Comparison of ENCODE assay signal across 30 mouse cellular contexts in genomic region chr6:99636801-99637200, GRCm38 (mm10). TPM values are rescaled to one million over a fixed set of nuclear protein-coding genes. Genes with fewer than 3 reads are reported as not detected.
A peak's percentile ranks its signal among the peaks of the same experiment; 100 is the strongest.
DNase-seq lines count a peak whose midpoint lies in the region; ATAC-seq lines count a peak whose summit lies in the region.
"Had no signal": no experiment of that assay in that cellular context is flagged by ENCODE, and none has a peak within 500 bp of the region (broad histone marks: within the 10 kb centered on the region; RNA-seq: fewer than 3 reads in every experiment).

No protein-coding gene starts in this region.

- H3K4me3 ChIP-seq in kidney, embryonic 15.5 days (replicated peaks): no peak overlapping the region
- H3K4me3 ChIP-seq in midbrain, embryonic 11.5 days (ENCODE audit: low read depth, low read length): no peak overlapping the region
- no peak overlapping the region for H3K4me3 ChIP-seq in midbrain, embryonic 10.5 days
- H3K4me3 ChIP-seq: embryonic facial prominence, embryonic 10.5 days; embryonic facial prominence, embryonic 15.5 days; gastrocnemius, adult 2 months; heart, embryonic 13.5 days; hindbrain, embryonic 10.5 days; limb, embryonic 13.5 days; midbrain, embryonic 12.5 days; myocyte; neural tube, embryonic 12.5 days had no signal

- WGBS in kidney, embryonic 15.5 days: 53% methylated on average over 8 of the region's 8 CpGs
- 80% methylated on average over 8 of the region's 8 CpGs for WGBS in midbrain, embryonic 11.5 days
- 83% methylated on average over 8 of the region's 8 CpGs for WGBS in midbrain, embryonic 10.5 days

- H3K4me2 ChIP-seq in kidney, embryonic 15.5 days: no peak overlapping the region
- no peak overlapping the region for H3K4me2 ChIP-seq in midbrain, embryonic 11.5 days
- H3K4me2 ChIP-seq: embryonic facial prominence, embryonic 15.5 days; heart, embryonic 13.5 days; limb, embryonic 13.5 days; liver, embryonic 11.5 days; midbrain, embryonic 12.5 days; neural tube, embryonic 12.5 days had no signal

- H3K27me3 ChIP-seq in kidney, embryonic 15.5 days: no peaks in the 10 kb centered on the region
- no peaks in the 10 kb centered on the region for H3K27me3 ChIP-seq in midbrain, embryonic 11.5 days (ENCODE audit: control insufficient read depth, insufficient read depth, low read length)
- H3K27me3 ChIP-seq in midbrain, embryonic 10.5 days (ENCODE audit: low read depth, poor library complexity, severe bottlenecking): no peaks in the 10 kb centered on the region
- H3K27me3 ChIP-seq: embryonic facial prominence, embryonic 15.5 days; heart, embryonic 13.5 days; limb, embryonic 13.5 days; midbrain, embryonic 12.5 days; neural tube, embryonic 12.5 days had no signal

- H3K9ac ChIP-seq in kidney, embryonic 15.5 days: no peak overlapping the region
- H3K9ac ChIP-seq in midbrain, embryonic 11.5 days (ENCODE audit: low read length): no peak overlapping the region
- H3K9ac ChIP-seq: embryonic facial prominence, embryonic 15.5 days; heart, embryonic 13.5 days; limb, embryonic 13.5 days; midbrain, embryonic 12.5 days; neural tube, embryonic 12.5 days had no signal

- H3K4me1 ChIP-seq in kidney, embryonic 15.5 days: no peaks in the 10 kb centered on the region
- H3K4me1 ChIP-seq in midbrain, embryonic 11.5 days (ENCODE audit: control insufficient read depth, insufficient read depth, low read length): 0 out of 2 replicates have a peak, but pooled peaks cover 3% of the 10 kb centered on the region
- peaks cover 37% of the 10 kb centered on the region for H3K4me1 ChIP-seq in midbrain, embryonic 10.5 days
- H3K4me1 ChIP-seq: embryonic facial prominence, embryonic 15.5 days; heart, embryonic 13.5 days; neural tube, embryonic 12.5 days had no signal

- peaks cover 20% of the 10 kb centered on the region for H3K36me3 ChIP-seq in kidney, embryonic 15.5 days
- no peaks in the 10 kb centered on the region for H3K36me3 ChIP-seq in midbrain, embryonic 11.5 days (ENCODE audit: control insufficient read depth, insufficient read depth, low read length)
- peaks cover 6% of the 10 kb centered on the region; the same call in 1 of the 2 replicates for H3K36me3 ChIP-seq in midbrain, embryonic 10.5 days

- no peaks in the 10 kb centered on the region for H3K9me3 ChIP-seq in kidney, embryonic 15.5 days (replicated peaks)
- H3K9me3 ChIP-seq in midbrain, embryonic 11.5 days (ENCODE audit: control insufficient read depth, low read length): no peaks in the 10 kb centered on the region
- H3K9me3 ChIP-seq in midbrain, embryonic 10.5 days (replicated peaks): no peaks in the 10 kb centered on the region
- H3K9me3 ChIP-seq: embryonic facial prominence, embryonic 10.5 days; embryonic facial prominence, embryonic 15.5 days; heart, embryonic 13.5 days; hindbrain, embryonic 10.5 days; limb, embryonic 13.5 days; midbrain, embryonic 12.5 days; neural tube, embryonic 12.5 days had no signal

- H3K27ac ChIP-seq in kidney, embryonic 15.5 days: 0 out of 2 replicates have a peak overlapping the region, but pooled peaks have one; percentile 4
- no peak overlapping the region for H3K27ac ChIP-seq in midbrain, embryonic 11.5 days (ENCODE audit: low read depth, low read length)
- H3K27ac ChIP-seq in midbrain, embryonic 10.5 days (replicated peaks): no peak overlapping the region
- H3K27ac ChIP-seq: embryonic facial prominence, embryonic 10.5 days; embryonic facial prominence, embryonic 15.5 days; gastrocnemius, adult 2 months; heart, embryonic 13.5 days; hindbrain, embryonic 10.5 days; limb, embryonic 13.5 days; macrophage; midbrain, embryonic 12.5 days; neural tube, embryonic 12.5 days had no signal

- DNase-seq in kidney, postnatal 10 days: no peak
- peak; percentile 21 for DNase-seq in midbrain, embryonic 11.5 days (ENCODE audit: low spot score, missing footprints)
- no peak for DNase-seq in midbrain, embryonic 10.5 days (ENCODE audit: low spot score)
- DNase-seq in NIH3T3 (ENCODE audit: low read depth): peak; percentile 6
- DNase-seq in cerebellum, adult 9-10 months: no peak
- no peak for DNase-seq in cerebellum, adult 8-10 months
- DNase-seq: adrenal gland, adult 8-10 months; cerebellum, postnatal 14 days; gastrocnemius, adult 2 months; gastrocnemius, postnatal 36 days; heart, postnatal 10 days; kidney, adult 18-20 months; kidney, postnatal 4 days; retina, postnatal 1 day; right cerebral cortex, postnatal 14 days had no signal

- ATAC-seq in kidney, embryonic 15.5 days (replicated peaks; ENCODE audit: low FRiP score): no peak
- ATAC-seq in midbrain, embryonic 11.5 days (ENCODE audit: low FRiP score): no peak
- peak; percentile 91 for ATAC-seq in granulocyte monocyte progenitor cell, adult 5-6 weeks (replicated peaks; ENCODE audit: poor library complexity, severe bottlenecking)
- ATAC-seq: activated CD4-positive, CD25-positive, alpha-beta regulatory T cell, adult 4 months; forebrain, embryonic 16.5 days; hindbrain, embryonic 16.5 days had no signal

RNA-seq across cellular contexts. Expression of gene Eif4e3, which starts 29.8 kb away (rescaled TPM):
- 17.6 and 17.8 TPM in 2 replicates for polyA plus RNA-seq in kidney, embryonic 15.5 days (2015; fragmentation: Nextera tagmentation; extraction: Ambion mirVana)
- polyA plus RNA-seq in midbrain, embryonic 11.5 days (2014; fragmentation: Nextera tagmentation; extraction: Ambion mirVana): 16.2 and 17.5 TPM in 2 replicates
- polyA plus RNA-seq in midbrain, embryonic 10.5 days (2016; fragmentation: Nextera tagmentation; extraction: Ambion mirVana): 10.8 and 13.1 TPM in 2 replicates
- 23.2 and 33.9 TPM in 2 replicates for total RNA-seq in granulocyte monocyte progenitor cell, adult 5-6 weeks (2014; fragmentation: Nextera tagmentation)
- total RNA-seq in granulocyte monocyte progenitor cell, adult 5-6 weeks (2017): 24.1 and 26.8 TPM in 2 replicates

RNA-seq across cellular contexts. Expression of gene Gm20696, which starts 29.8 kb away (rescaled TPM):
- 3.8 and 4.0 TPM in 2 replicates for polyA plus RNA-seq in kidney, embryonic 15.5 days (2015; fragmentation: Nextera tagmentation; extraction: Ambion mirVana)
- 2.5 and 3.4 TPM in 2 replicates for polyA plus RNA-seq in midbrain, embryonic 11.5 days (2014; fragmentation: Nextera tagmentation; extraction: Ambion mirVana)
- polyA plus RNA-seq in midbrain, embryonic 10.5 days (2016; fragmentation: Nextera tagmentation; extraction: Ambion mirVana): 3.2 and 3.4 TPM in 2 replicates
- 28.1 and 28.6 TPM in 2 replicates for total RNA-seq in granulocyte monocyte progenitor cell, adult 5-6 weeks (2014; fragmentation: Nextera tagmentation)
- 5.2 and 7.3 TPM in 2 replicates for total RNA-seq in granulocyte monocyte progenitor cell, adult 5-6 weeks (2017)

RNA-seq across cellular contexts. Expression of gene Gpr27, which starts 55.7 kb away (rescaled TPM):
- polyA plus RNA-seq in kidney, embryonic 15.5 days (2015; fragmentation: Nextera tagmentation; extraction: Ambion mirVana): 3.7 TPM in 2 replicates
- polyA plus RNA-seq in midbrain, embryonic 11.5 days (2014; fragmentation: Nextera tagmentation; extraction: Ambion mirVana): 3.0 and 3.8 TPM in 2 replicates
- polyA plus RNA-seq in midbrain, embryonic 10.5 days (2016; fragmentation: Nextera tagmentation; extraction: Ambion mirVana): 1.1 and 1.3 TPM in 2 replicates
- not detected in 2 replicates for total RNA-seq in granulocyte monocyte progenitor cell, adult 5-6 weeks (2014; fragmentation: Nextera tagmentation)
- total RNA-seq in granulocyte monocyte progenitor cell, adult 5-6 weeks (2017): 0.09 TPM in 1 of 2 replicates, not detected in the other
- polyA plus RNA-seq: activated CD4-positive, CD25-positive, alpha-beta regulatory T cell, adult 4 months; macrophage; myocyte had no signal

Comparison
In these comparisons a context has a peak if more than half of its experiments do, and no peak if none do; other contexts are left out.
1. DNase-seq: peak in midbrain, embryonic 11.5 days (single experiment) and NIH3T3 (single experiment); none in kidney, postnatal 10 days (single experiment), midbrain, embryonic 10.5 days (single experiment), cerebellum, adult 9-10 months (single experiment) and cerebellum, adult 8-10 months (single experiment).